Mouse (Mus musculus): ENCODE measurements around the gene Zxdc.

- TF ChIP-seq GATA1 (IDR thresholded peaks at IDR 0.05; ENCODE audit: borderline replicate concordance, low read length) (no peak), FLI1 (IDR thresholded peaks at IDR 0.05; ENCODE audit: low read length) (no peak)
These were observed 56.1 kb downstream of the Zxdc start for GRCm38 (mm10) chr6:90425361-90425760.
